Mouse (Mus musculus) hindbrain, embryonic 15.5 days (tissue): ENCODE results near the gene Cramp1l. TPM values are rescaled to one million over a fixed set of nuclear protein-coding genes. Genes with fewer than 3 reads are reported as not detected.

Experiments used
- ATAC-seq: fragments of 200-750 bp; cut with Nextera tagmentation; 2 replicates; pipeline ENCODE4 v1.8.0; 2017; ENCODE audit warnings: low read depth, moderate number of reproducible peaks, moderate TSS enrichment; ENCODE audit not compliant: low FRiP score
- H3K27ac ChIP-seq: fragments of 300-500 bp; sonication (generic); replicated peaks from 2 replicates; pipeline ENCODE4 v1.5.1; 2015; ENCODE audit warnings: mild to moderate bottlenecking, inconsistent platforms
- H3K27me3 ChIP-seq: fragments of 300-500 bp; sonication (generic); 2 replicates; pipeline ENCODE4 v1.6.1; 2015; ENCODE audit warnings: control low read depth, inconsistent platforms
- H3K36me3 ChIP-seq: fragments of 300-500 bp; sonication (generic); 2 replicates; pipeline ENCODE4 v1.6.1; 2015; ENCODE audit warnings: control low read depth, inconsistent platforms
- H3K4me1 ChIP-seq: fragments of 300-500 bp; sonication (generic); replicated peaks from 2 replicates; pipeline ENCODE4 v1.6.1; 2015; ENCODE audit warnings: control low read depth, inconsistent platforms
- H3K4me2 ChIP-seq: fragments of 300-500 bp; sonication (generic); 2 replicates; pipeline ENCODE4 v1.6.1; 2015; ENCODE audit warnings: moderate library complexity, mild to moderate bottlenecking, inconsistent platforms
- H3K4me3 ChIP-seq: fragments of 300-500 bp; sonication (generic); 2 replicates; pipeline ENCODE4 v1.5.1; 2015; ENCODE audit warnings: mild to moderate bottlenecking, inconsistent platforms
- H3K9ac ChIP-seq: fragments of 300-500 bp; sonication (generic); 2 replicates; pipeline ENCODE4 v1.6.1; 2015; ENCODE audit warnings: inconsistent platforms
- H3K9me3 ChIP-seq: fragments of 300-500 bp; sonication (generic); 2 replicates; pipeline ENCODE4 v1.6.1; 2016; ENCODE audit warnings: control low read depth, inconsistent platforms
- WGBS: fragments of 180-500 bp; shearing (Covaris S2); methylation state at CpG from one replicate; pipeline ENCODE4 v1.1.7; 2015; 5-methylcytosine and 5-hydroxymethylcytosine counted together
- polyA plus RNA-seq: library from polyadenylated mRNA; unstranded; fragments of >200 nt; fragmentation: Nextera tagmentation; extraction: Ambion mirVana; gene quantifications from 2 replicates; pipeline ENCODE4 v1.2.1, GENCODE M21; 2015

Cramp1l gene
- polyA plus RNA-seq = 6.3 and 6.7 TPM in 2 replicates

GRCm38 (mm10) chr17:25015655-25016291 is at the start of gene Cramp1l, which contains the start of gene Ift140:
Cramp1l (minus strand) TSS chr17:25015788.
Ift140 (plus strand) TSS chr17:25016085.
- H3K4me3 ChIP-seq = peak within 1 kb of the TSS; percentile 88
- H3K27ac ChIP-seq = peak within 1 kb of the TSS; percentile 80
- peak within 1 kb of the TSS; percentile 89 for H3K9ac ChIP-seq
- H3K9me3 ChIP-seq = no peaks in the 10 kb centered on the region
- H3K4me2 ChIP-seq = peak within 1 kb of the TSS; percentile 98
- peak; percentile 99 for ATAC-seq
- H3K4me1 ChIP-seq = peaks cover 49% of the 10 kb centered on the region
- no peaks in the 10 kb centered on the region for H3K27me3 ChIP-seq
- peaks cover 20% of the 10 kb centered on the region for H3K36me3 ChIP-seq
- under 1% methylated on average over 62 of the region's 62 CpGs for WGBS

- no peak for ATAC-seq
- Histone ChIP-seq H3K9me3 (no peaks in the 10 kb centered on the region), H3K9ac (no peak overlapping the region), H3K4me2 (no peak overlapping the region), H3K4me3 (no peak overlapping the region), H3K27ac (no peak overlapping the region), H3K36me3 (0 out of 2 replicates have a peak, but pooled peaks cover 7% of the 10 kb centered on the region), H3K4me1 (no peaks in the 10 kb centered on the region), H3K27me3 (no peaks in the 10 kb centered on the region)
- 92% methylated on average over 3 of the region's 3 CpGs for WGBS
Measured at GRCm38 (mm10) chr17:25065189-25065588, 49.6 kb upstream of the Cramp1l start.

- WGBS = 82% methylated on average over 9 of the region's 9 CpGs
- no peaks in the 10 kb centered on the region for H3K27me3 ChIP-seq
- H3K36me3 ChIP-seq = 0 out of 2 replicates have a peak, but pooled peaks cover 11% of the 10 kb centered on the region
- H3K9ac ChIP-seq = no peak overlapping the region
- no peak for ATAC-seq
- H3K4me3 ChIP-seq = no peak overlapping the region
- no peaks in the 10 kb centered on the region for H3K9me3 ChIP-seq
- no peak overlapping the region for H3K4me2 ChIP-seq
- H3K27ac ChIP-seq = no peak overlapping the region
- no peaks in the 10 kb centered on the region for H3K4me1 ChIP-seq
Measured at GRCm38 (mm10) chr17:25064351-25064750, 48.8 kb upstream of the Cramp1l start.

GRCm38 (mm10) chr17:25063872-25064271 is 48.3 kb upstream of the Cramp1l start:
- Histone ChIP-seq H3K27ac (no peak overlapping the region), H3K27me3 (no peaks in the 10 kb centered on the region), H3K4me1 (no peaks in the 10 kb centered on the region), H3K4me2 (no peak overlapping the region), H3K36me3 (0 out of 2 replicates have a peak, but pooled peaks cover 13% of the 10 kb centered on the region), H3K9ac (no peak overlapping the region), H3K4me3 (no peak overlapping the region), H3K9me3 (no peaks in the 10 kb centered on the region)
- no peak for ATAC-seq
- 85% methylated on average over 12 of the region's 12 CpGs for WGBS

GRCm38 (mm10) chr17:25063261-25063660 is 47.7 kb upstream of the Cramp1l start:
- H3K27ac ChIP-seq = no peak overlapping the region
- no peak overlapping the region for H3K4me2 ChIP-seq
- H3K9ac ChIP-seq = no peak overlapping the region
- 0 out of 2 replicates have a peak, but pooled peaks cover 14% of the 10 kb centered on the region for H3K36me3 ChIP-seq
- no peaks in the 10 kb centered on the region for H3K4me1 ChIP-seq
- H3K9me3 ChIP-seq = no peaks in the 10 kb centered on the region
- no peaks in the 10 kb centered on the region for H3K27me3 ChIP-seq
- 79% methylated on average over 4 of the region's 4 CpGs for WGBS
- ATAC-seq = no peak
- no peak overlapping the region for H3K4me3 ChIP-seq

GRCm38 (mm10) chr17:25057041-25057440 is 41.5 kb upstream of the Cramp1l start:
- Histone ChIP-seq H3K9me3 (no peaks in the 10 kb centered on the region), H3K4me1 (no peaks in the 10 kb centered on the region), H3K4me3 (no peak overlapping the region), H3K9ac (no peak overlapping the region), H3K27me3 (no peaks in the 10 kb centered on the region), H3K4me2 (no peak overlapping the region), H3K36me3 (peaks cover 26% of the 10 kb centered on the region; the same call in 1 of the 2 replicates), H3K27ac (no peak overlapping the region)
- no peak for ATAC-seq
- 84% methylated on average over 6 of the region's 6 CpGs for WGBS

GRCm38 (mm10) chr17:25053274-25053673 is 37.7 kb upstream of the Cramp1l start:
- no peaks in the 10 kb centered on the region for H3K27me3 ChIP-seq
- no peak overlapping the region for H3K4me2 ChIP-seq
- no peak overlapping the region for H3K9ac ChIP-seq
- no peak overlapping the region for H3K4me3 ChIP-seq
- no peaks in the 10 kb centered on the region for H3K4me1 ChIP-seq
- WGBS = 85% methylated on average over 9 of the region's 9 CpGs
- ATAC-seq = no peak
- no peaks in the 10 kb centered on the region for H3K9me3 ChIP-seq
- peaks cover 22% of the 10 kb centered on the region for H3K36me3 ChIP-seq
- no peak overlapping the region for H3K27ac ChIP-seq

- Histone ChIP-seq H3K36me3 (peaks cover 20% of the 10 kb centered on the region), H3K27me3 (no peaks in the 10 kb centered on the region), H3K4me2 (no peak overlapping the region), H3K4me3 (no peak overlapping the region), H3K9ac (no peak overlapping the region), H3K27ac (no peak overlapping the region), H3K9me3 (no peaks in the 10 kb centered on the region), H3K4me1 (no peaks in the 10 kb centered on the region)
- ATAC-seq = no peak
- 92% methylated on average over 5 of the region's 6 CpGs for WGBS
Measured at GRCm38 (mm10) chr17:25047143-25047542, 31.6 kb upstream of the Cramp1l start.

- H3K4me1 ChIP-seq = no peaks in the 10 kb centered on the region
- ATAC-seq = no peak
- H3K9ac ChIP-seq = no peak overlapping the region
- H3K9me3 ChIP-seq = no peaks in the 10 kb centered on the region
- H3K4me2 ChIP-seq = no peak overlapping the region
- no peaks in the 10 kb centered on the region for H3K27me3 ChIP-seq
- WGBS = 97% methylated on average over 4 of the region's 4 CpGs
- H3K27ac ChIP-seq = no peak overlapping the region
- peaks cover 17% of the 10 kb centered on the region for H3K36me3 ChIP-seq
- no peak overlapping the region for H3K4me3 ChIP-seq
Measured at GRCm38 (mm10) chr17:25045281-25045680, 29.7 kb upstream of the Cramp1l start.

GRCm38 (mm10) chr17:25044879-25045278 is 29.3 kb upstream of the Cramp1l start:
- Histone ChIP-seq H3K36me3 (peaks cover 16% of the 10 kb centered on the region), H3K27me3 (no peaks in the 10 kb centered on the region), H3K27ac (no peak overlapping the region), H3K4me1 (no peaks in the 10 kb centered on the region), H3K4me3 (no peak overlapping the region), H3K4me2 (no peak overlapping the region), H3K9me3 (no peaks in the 10 kb centered on the region), H3K9ac (no peak overlapping the region)
- WGBS = 76% methylated on average over 7 of the region's 7 CpGs
- no peak for ATAC-seq

- no peak overlapping the region for H3K27ac ChIP-seq
- ATAC-seq = no peak
- H3K9me3 ChIP-seq = no peaks in the 10 kb centered on the region
- peaks cover 49% of the 10 kb centered on the region for H3K36me3 ChIP-seq
- H3K4me1 ChIP-seq = no peaks in the 10 kb centered on the region
- 71% methylated on average over 4 of the region's 4 CpGs for WGBS
- no peak overlapping the region for H3K4me3 ChIP-seq
- H3K27me3 ChIP-seq = no peaks in the 10 kb centered on the region
- H3K9ac ChIP-seq = no peak overlapping the region
- H3K4me2 ChIP-seq = no peak overlapping the region
Measured at GRCm38 (mm10) chr17:25036183-25036582, 20.6 kb upstream of the Cramp1l start.

GRCm38 (mm10) chr17:25016292-25017132 is 924 bp upstream of the Cramp1l start:
- peak overlapping the region; percentile 80 for H3K27ac ChIP-seq
- peak overlapping the region; percentile 88 for H3K4me3 ChIP-seq
- H3K27me3 ChIP-seq = no peaks in the 10 kb centered on the region
- H3K4me1 ChIP-seq = peaks cover 46% of the 10 kb centered on the region
- H3K36me3 ChIP-seq = peaks cover 12% of the 10 kb centered on the region
- no peaks in the 10 kb centered on the region for H3K9me3 ChIP-seq
- peak overlapping the region; percentile 98 for H3K4me2 ChIP-seq
- peak overlapping the region; percentile 79 for H3K9ac ChIP-seq
- WGBS = under 1% methylated on average over 55 of the region's 55 CpGs
- ATAC-seq = peak; percentile 92
